Mouse (Mus musculus) lung, embryonic 14.5 days (tissue): ENCODE results near the gene Gapvd1. TPM values are rescaled to one million over a fixed set of nuclear protein-coding genes. Genes with fewer than 3 reads are reported as not detected.

ENCODE experiments used
- ATAC-seq: fragments of 200-750 bp; cut with Nextera tagmentation; 2 replicates; pipeline ENCODE4 v1.8.0; 2017; ENCODE audit warnings: mild to moderate bottlenecking, moderate TSS enrichment, moderate library complexity; ENCODE audit not compliant: insufficient read depth
- DNase-seq: peaks from one replicate; pipeline ENCODE4 v3.0.0-alpha.2; 2015
- H3K27ac ChIP-seq: fragments of 300-500 bp; sonication (generic); 2 replicates; pipeline ENCODE4 v1.5.1; 2014; ENCODE audit warnings: low read depth, mild to moderate bottlenecking, moderate library complexity
- H3K27me3 ChIP-seq: fragments of 300-500 bp; sonication (generic); 2 replicates; pipeline ENCODE4 v1.6.1; 2014; ENCODE audit warnings: low read length, control low read depth; ENCODE audit not compliant: insufficient read depth
- H3K36me3 ChIP-seq: fragments of 300-500 bp; sonication (generic); 2 replicates; pipeline ENCODE4 v1.6.1; 2014; ENCODE audit warnings: control low read depth; ENCODE audit not compliant: insufficient read depth
- H3K4me1 ChIP-seq: fragments of 300-500 bp; sonication (generic); 2 replicates; pipeline ENCODE4 v1.6.1; 2014; ENCODE audit warnings: antibody characterized with exemption, control low read depth; ENCODE audit not compliant: insufficient read depth
- H3K4me2 ChIP-seq: fragments of 300-500 bp; sonication (generic); 2 replicates; pipeline ENCODE4 v1.6.1; 2014; ENCODE audit warnings: mild to moderate bottlenecking
- H3K4me3 ChIP-seq: fragments of 300-500 bp; sonication (generic); 2 replicates; pipeline ENCODE4 v1.5.1; 2014; ENCODE audit warnings: low read depth, low read length
- H3K9ac ChIP-seq: fragments of 300-500 bp; sonication (generic); 2 replicates; pipeline ENCODE4 v1.6.1; 2014
- H3K9me3 ChIP-seq: fragments of 300-500 bp; sonication (generic); 2 replicates; pipeline ENCODE4 v1.6.1; 2016; ENCODE audit warnings: low read depth, low read length, control low read depth
- CTCF ChIP-seq: IDR thresholded peaks from 2 replicates; pipeline ENCODE4 v1.5.1; 2016; ENCODE audit warnings: antibody characterized with exemption, low read depth
- WGBS: fragments of 180-500 bp; shearing (Covaris S2); extraction: QIAGEN DNeasy Blood & Tissue Kit; methylation state at CpG from one replicate; pipeline ENCODE4 v1.1.7; 2014; 5-methylcytosine and 5-hydroxymethylcytosine counted together
- polyA plus RNA-seq: library from polyadenylated mRNA; unstranded; fragments of >200 nt; fragmentation: Nextera tagmentation; extraction: Ambion mirVana; gene quantifications from 2 replicates; pipeline ENCODE4 v1.2.1, GENCODE M21; 2014

The Gapvd1 gene
- polyA plus RNA-seq, 1 experiment from 2014 or later: 84.4 TPM

DNA sequence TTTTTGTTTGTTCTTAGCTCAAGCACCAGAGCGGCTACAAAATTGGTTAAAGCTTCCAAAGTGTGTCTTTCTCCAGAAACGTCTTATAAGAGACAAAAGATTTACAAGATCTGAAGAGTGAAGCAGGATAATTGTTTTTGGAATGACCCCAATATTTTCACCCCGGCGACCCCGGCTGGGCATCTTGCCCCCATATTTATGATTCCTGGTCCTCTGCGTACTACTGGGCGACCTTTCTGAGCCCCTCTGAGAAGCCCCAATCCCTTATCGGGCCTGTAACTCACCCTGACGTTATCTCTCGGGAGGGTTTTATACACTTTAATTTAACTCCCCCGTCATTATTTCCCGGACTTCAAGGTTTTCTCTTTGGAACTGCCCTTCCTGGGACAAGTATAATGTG lies 123.0 kb downstream of the Gapvd1 start:
- Histone ChIP-seq H3K27ac (no peak overlapping the region), H3K4me1 (peaks cover 18% of the 10 kb centered on the region), H3K27me3 (no peaks in the 10 kb centered on the region), H3K36me3 (no peaks in the 10 kb centered on the region), H3K9ac (no peak overlapping the region), H3K9me3 (no peaks in the 10 kb centered on the region), H3K4me2 (no peak overlapping the region), H3K4me3 (no peak overlapping the region)
- 67% methylated on average over 12 of the region's 12 CpGs for WGBS
- ATAC-seq: no peak
- no peak for TF ChIP-seq CTCF
- DNase-seq: no peak

DNA sequence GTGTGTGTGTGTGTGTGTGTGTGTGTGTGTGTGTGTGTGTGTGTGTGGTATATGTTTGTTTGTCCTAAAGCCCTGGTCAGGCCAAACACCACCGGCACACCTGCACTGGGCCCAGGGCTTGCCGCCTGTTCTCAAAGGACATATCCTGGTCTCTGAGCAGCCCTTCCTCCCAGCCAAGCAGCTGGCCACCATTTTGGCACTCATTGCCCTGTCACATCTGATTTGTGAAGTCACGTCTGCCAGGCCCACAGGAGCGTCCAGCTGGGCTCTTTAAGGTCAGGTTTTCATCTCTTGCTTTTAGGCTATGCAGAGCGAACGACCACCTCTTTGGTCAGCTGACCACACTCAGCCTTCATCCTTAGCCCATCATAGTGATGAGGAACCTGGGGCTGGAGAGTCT lies 124.6 kb downstream of the Gapvd1 start:
- Histone ChIP-seq H3K4me2 (no peak overlapping the region), H3K9me3 (no peaks in the 10 kb centered on the region), H3K27me3 (no peaks in the 10 kb centered on the region), H3K9ac (no peak overlapping the region), H3K27ac (no peak overlapping the region), H3K36me3 (0 out of 2 replicates have a peak, but pooled peaks cover 2% of the 10 kb centered on the region), H3K4me1 (peaks cover 18% of the 10 kb centered on the region), H3K4me3 (no peak overlapping the region)
- 66% methylated on average over 6 of the region's 6 CpGs for WGBS
- DNase-seq: no peak
- ATAC-seq: no peak
- no peak for TF ChIP-seq CTCF

DNA sequence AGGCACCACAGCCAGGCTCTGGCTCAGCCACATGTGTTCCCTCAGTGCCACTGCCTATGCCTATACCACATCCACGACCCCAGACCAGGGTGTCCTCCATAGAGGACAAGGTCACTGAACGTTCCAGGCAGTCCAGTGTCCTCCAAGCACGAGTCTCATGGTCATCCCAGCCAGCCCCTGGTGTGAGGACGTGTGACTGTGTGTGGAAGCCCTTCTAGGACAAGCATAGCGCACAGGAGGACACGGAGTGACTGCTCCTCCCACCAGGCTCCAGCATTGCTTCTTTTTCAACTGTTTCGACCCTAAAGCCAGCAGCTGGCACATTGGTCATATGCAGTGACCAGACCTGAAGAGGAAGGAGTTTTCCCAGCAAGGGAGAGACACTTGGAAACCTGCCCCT lies 125.3 kb downstream of the Gapvd1 start:
- Histone ChIP-seq H3K4me3 (no peak overlapping the region), H3K27me3 (no peaks in the 10 kb centered on the region), H3K4me1 (peaks cover 18% of the 10 kb centered on the region), H3K9me3 (no peaks in the 10 kb centered on the region), H3K4me2 (no peak overlapping the region), H3K36me3 (peaks cover 8% of the 10 kb centered on the region; the same call in 1 of the 2 replicates), H3K27ac (no peak overlapping the region), H3K9ac (no peak overlapping the region)
- ATAC-seq: no peak
- DNase-seq: no peak
- TF ChIP-seq CTCF: no peak
- WGBS: 70% methylated on average over 7 of the region's 7 CpGs

DNA sequence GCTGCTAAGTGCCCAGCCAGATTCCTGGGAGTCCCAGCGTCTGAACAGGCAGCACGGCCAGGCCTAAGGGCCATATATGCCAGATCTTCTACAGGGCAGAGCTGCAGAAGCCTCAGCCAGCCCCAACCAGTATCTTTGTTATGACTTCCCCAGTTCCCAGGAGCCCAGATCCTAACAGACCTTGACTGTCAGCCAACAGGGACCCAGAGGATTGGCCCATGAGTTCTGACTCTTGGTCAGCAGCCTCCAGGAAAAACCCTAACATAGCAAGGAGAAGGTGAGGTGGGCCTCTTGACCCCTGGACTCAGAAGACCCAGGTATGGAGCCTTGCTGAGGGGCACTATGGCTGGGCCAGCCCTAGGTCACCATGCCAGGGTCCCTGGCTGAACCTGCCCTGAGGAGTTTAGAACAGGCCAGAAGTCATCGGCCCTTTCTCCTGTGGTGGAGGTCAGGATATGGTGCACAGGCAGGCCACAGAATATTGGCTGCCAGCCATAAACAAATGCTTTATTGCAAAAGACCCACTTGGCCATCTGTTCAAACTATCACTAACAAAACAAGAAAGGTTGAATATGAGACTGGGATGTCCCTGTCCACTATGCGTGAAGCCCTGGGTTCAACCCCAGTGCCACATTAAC lies 126.0 kb downstream of the Gapvd1 start:
- Histone ChIP-seq H3K4me3 (no peak overlapping the region), H3K27me3 (no peaks in the 10 kb centered on the region), H3K36me3 (peaks cover 9% of the 10 kb centered on the region; the same call in 1 of the 2 replicates), H3K9me3 (no peaks in the 10 kb centered on the region), H3K9ac (no peak overlapping the region), H3K4me1 (peaks cover 18% of the 10 kb centered on the region), H3K4me2 (no peak overlapping the region), H3K27ac (peak overlapping the region; percentile 83)
- DNase-seq (peak; percentile 50), ATAC-seq (no peak)
- 49% methylated on average over 4 of the region's 4 CpGs for WGBS
- TF ChIP-seq CTCF: no peak

DNA sequence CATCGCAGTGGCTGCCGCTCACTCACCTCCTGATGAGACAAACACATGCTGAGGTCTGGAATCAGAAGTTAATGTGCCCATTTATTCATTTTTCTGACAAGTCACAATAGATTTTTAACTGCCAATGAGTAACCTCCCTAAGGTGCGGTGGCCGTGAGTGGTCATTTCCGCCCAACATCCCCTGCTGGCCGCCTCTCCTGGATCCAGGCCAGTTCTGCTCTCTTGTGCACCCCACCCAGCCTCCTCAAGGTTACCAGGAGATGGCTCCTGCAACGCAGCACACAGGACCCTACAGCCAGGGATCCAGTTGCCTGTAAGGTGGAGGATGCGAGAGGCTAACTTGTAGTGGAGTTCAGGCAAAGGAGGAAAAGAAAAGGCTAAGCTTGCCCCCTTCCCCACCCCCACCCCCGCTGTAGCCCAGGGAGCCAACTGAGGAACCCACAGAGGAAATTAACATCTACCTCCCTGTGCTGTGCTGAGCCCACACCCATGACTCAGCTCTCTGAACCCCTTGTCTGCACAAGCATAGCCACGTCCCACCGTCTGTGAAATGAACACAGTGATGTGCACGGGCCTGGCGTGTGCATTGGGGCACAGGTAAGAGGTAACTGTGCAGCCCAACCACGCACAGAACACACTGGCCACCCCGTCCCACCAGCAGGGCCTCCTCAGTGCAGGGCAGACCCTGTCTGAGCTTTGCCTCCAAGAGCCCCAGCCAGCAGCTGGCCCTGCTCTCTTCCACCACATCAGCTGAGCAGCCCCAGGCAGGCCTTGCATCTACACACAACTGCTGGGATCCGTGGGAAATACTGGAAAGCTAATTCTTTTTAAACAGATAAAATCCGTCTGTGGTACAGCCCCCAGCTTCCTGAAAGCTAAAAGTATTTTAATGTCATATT lies 127.5 kb downstream of the Gapvd1 start:
- TF ChIP-seq CTCF: 0 out of 2 replicates have a peak, but pooled peaks have one; percentile 31
- peak overlapping the region; percentile 73 for H3K27ac ChIP-seq
- no peaks in the 10 kb centered on the region for H3K27me3 ChIP-seq
- no peak overlapping the region for H3K9ac ChIP-seq
- peak; percentile 91 for DNase-seq
- H3K4me3 ChIP-seq: no peak overlapping the region
- peak; percentile 91 for ATAC-seq
- H3K4me2 ChIP-seq: no peak overlapping the region
- H3K36me3 ChIP-seq: peaks cover 22% of the 10 kb centered on the region; the same call in 1 of the 2 replicates
- H3K4me1 ChIP-seq: peaks cover 18% of the 10 kb centered on the region
- H3K9me3 ChIP-seq: no peaks in the 10 kb centered on the region
- 47% methylated on average over 17 of the region's 17 CpGs for WGBS

Other genes with a start within 250 kb of the Gapvd1 start
- 981 and 1,088 TPM in 2 replicates for gene Hspa5, start 16.7 kb upstream of the Gapvd1 start, polyA plus RNA-seq
- gene Rabepk, start 44.7 kb upstream of the Gapvd1 start, polyA plus RNA-seq: 39.6 and 45.0 TPM in 2 replicates
- 73.8 and 77.5 TPM in 2 replicates for gene Fbxw2, start 71.1 kb upstream of the Gapvd1 start, polyA plus RNA-seq
- gene Gm34653, start 77.8 kb upstream of the Gapvd1 start, polyA plus RNA-seq: not detected in 2 replicates
- 0.57 and 0.64 TPM in 2 replicates for gene Cutal, start 119.2 kb upstream of the Gapvd1 start, polyA plus RNA-seq
- 117 and 121 TPM in 2 replicates for gene Psmd5, start 119.7 kb upstream of the Gapvd1 start, polyA plus RNA-seq
- 3.3 and 4.9 TPM in 2 replicates for gene Phf19, start 158.8 kb upstream of the Gapvd1 start, polyA plus RNA-seq
- gene Traf1, start 206.5 kb upstream of the Gapvd1 start, polyA plus RNA-seq: 0.79 and 1.4 TPM in 2 replicates